Mouse (Mus musculus) ES-E14 (cell line): ENCODE results near the gene Actn1.

Source experiments
- CHD2 ChIP-seq: IDR thresholded peaks from 2 replicates; pipeline ENCODE4 v1.6.1; 2014; ENCODE audit warnings: mild to moderate bottlenecking, low read depth, low read length, inconsistent platforms
- MAFK ChIP-seq: IDR thresholded peaks from 2 replicates; pipeline ENCODE4 v1.6.1; 2014; ENCODE audit warnings: mild to moderate bottlenecking, low read depth, low read length, inconsistent platforms; ENCODE audit not compliant: insufficient read depth
- ZC3H11A ChIP-seq: IDR thresholded peaks from 2 replicates; pipeline ENCODE4 v1.6.1; 2012; ENCODE audit warnings: low read depth, mild to moderate bottlenecking, inconsistent platforms, low read length, borderline replicate concordance
- ZNF384 ChIP-seq: IDR thresholded peaks from 2 replicates; pipeline ENCODE4 v1.6.1; 2012; ENCODE audit warnings: low read depth, low read length, inconsistent platforms

- TF ChIP-seq ZNF384 (no peak), CHD2 (no peak), ZC3H11A (no peak), MAFK (no peak)
These were observed 27.9 kb downstream of the Actn1 start for GRCm38 (mm10) chr12:80232076-80232839.
